Mouse (Mus musculus): ENCODE measurements around the gene Glod4.

- TF ChIP-seq CTCF (conservative IDR thresholded peaks at IDR 0.05 in 1 of 2, IDR thresholded peaks at IDR 0.05 in 1 of 2; ENCODE audit: low read depth in 2 of 2, low read length in 2 of 2) = no peak
- TF ChIP-seq HCFC1 (IDR thresholded peaks at IDR 0.05; ENCODE audit: low read depth, low read length) = no peak
- TF ChIP-seq CHD1 (IDR thresholded peaks at IDR 0.05; ENCODE audit: low read depth, low read length) = no peak
Observed at GRCm38 (mm10) chr11:76288645-76289044, 45.1 kb upstream of the Glod4 start.

Data from CH12.LX (cell line).